In the genomic region with DNA sequence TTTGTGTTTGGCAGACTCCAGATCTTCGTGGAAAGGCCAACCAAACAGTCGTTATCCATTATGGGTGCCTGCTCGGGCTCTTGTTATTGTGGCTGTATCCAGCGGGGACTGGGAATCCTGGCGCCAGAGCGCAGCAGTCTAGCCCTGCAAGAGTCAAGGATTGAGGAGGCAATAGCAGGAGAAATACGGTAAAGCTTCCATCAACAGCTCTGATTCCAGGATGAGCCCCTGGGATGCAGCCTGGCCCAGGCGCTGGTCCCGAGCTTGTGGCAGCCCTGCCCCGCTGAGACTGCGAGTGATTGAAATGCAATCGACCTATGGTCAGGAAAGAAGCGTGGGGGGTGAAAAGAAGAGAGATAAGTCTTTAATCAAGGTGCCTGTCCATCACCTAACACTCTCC, we compare ENCODE assay signal across 8 mouse cellular contexts.
DNase-seq lines count a peak whose midpoint lies in the region; ATAC-seq lines count a peak whose summit lies in the region.

No protein-coding gene starts in this region.

- no peaks in the 10 kb centered on the region for H3K36me3 ChIP-seq in forebrain, embryonic 14.5 days (ENCODE audit: control insufficient read depth, insufficient read depth, low read length)
- no peaks in the 10 kb centered on the region for H3K36me3 ChIP-seq in forebrain, embryonic 16.5 days (ENCODE audit: control insufficient read depth, insufficient read depth)
- H3K36me3 ChIP-seq in hindbrain, embryonic 12.5 days = no peaks in the 10 kb centered on the region

- no peak for ATAC-seq in forebrain, embryonic 14.5 days
- no peak for ATAC-seq in forebrain, embryonic 16.5 days
- no peak for ATAC-seq in hindbrain, embryonic 12.5 days (ENCODE audit: low FRiP score)

- no peak overlapping the region for H3K4me3 ChIP-seq in forebrain, embryonic 14.5 days (ENCODE audit: low read depth, low read length)
- no peak overlapping the region for H3K4me3 ChIP-seq in forebrain, embryonic 16.5 days (replicated peaks; ENCODE audit: low read length)
- no peak overlapping the region for H3K4me3 ChIP-seq in hindbrain, embryonic 12.5 days

- H3K4me1 ChIP-seq in forebrain, embryonic 14.5 days (ENCODE audit: control insufficient read depth, insufficient read depth, low read length) = peaks cover 5% of the 10 kb centered on the region; the same call in 1 of the 2 replicates
- peaks cover 8% of the 10 kb centered on the region; the same call in 1 of the 2 replicates for H3K4me1 ChIP-seq in forebrain, embryonic 16.5 days (replicated peaks; ENCODE audit: control insufficient read depth, insufficient read depth, low read length)
- peaks cover 12% of the 10 kb centered on the region for H3K4me1 ChIP-seq in hindbrain, embryonic 12.5 days

- no peaks in the 10 kb centered on the region for H3K9me3 ChIP-seq in forebrain, embryonic 14.5 days (replicated peaks; ENCODE audit: control insufficient read depth, low read length)
- H3K9me3 ChIP-seq in forebrain, embryonic 16.5 days (ENCODE audit: control insufficient read depth, low read length) = no peaks in the 10 kb centered on the region
- H3K9me3 ChIP-seq in hindbrain, embryonic 12.5 days (replicated peaks) = no peaks in the 10 kb centered on the region

- peaks cover 21% of the 10 kb centered on the region for H3K27me3 ChIP-seq in forebrain, embryonic 14.5 days (replicated peaks; ENCODE audit: control insufficient read depth, insufficient read depth, low read length)
- peaks cover 11% of the 10 kb centered on the region for H3K27me3 ChIP-seq in forebrain, embryonic 16.5 days (replicated peaks; ENCODE audit: control insufficient read depth, insufficient read depth, low read length)
- peaks cover 43% of the 10 kb centered on the region for H3K27me3 ChIP-seq in hindbrain, embryonic 12.5 days

- no peak overlapping the region for H3K27ac ChIP-seq in forebrain, embryonic 14.5 days (ENCODE audit: low read depth, low read length)
- no peak overlapping the region for H3K27ac ChIP-seq in forebrain, embryonic 16.5 days (ENCODE audit: low read length)
- no peak overlapping the region for H3K27ac ChIP-seq in hindbrain, embryonic 12.5 days

- H3K9ac ChIP-seq in forebrain, embryonic 14.5 days (ENCODE audit: low read length) = no peak overlapping the region
- H3K9ac ChIP-seq in forebrain, embryonic 16.5 days (replicated peaks; ENCODE audit: low read depth, low read length) = no peak overlapping the region
- no peak overlapping the region for H3K9ac ChIP-seq in hindbrain, embryonic 12.5 days

- WGBS in forebrain, embryonic 14.5 days = 1% methylated on average over 13 of the region's 13 CpGs
- 2% methylated on average over 13 of the region's 13 CpGs for WGBS in forebrain, embryonic 16.5 days
- WGBS in hindbrain, embryonic 12.5 days = under 1% methylated on average over 13 of the region's 13 CpGs

- no peak overlapping the region for H3K4me2 ChIP-seq in forebrain, embryonic 14.5 days (ENCODE audit: low read length)
- H3K4me2 ChIP-seq in forebrain, embryonic 16.5 days (ENCODE audit: low read length) = no peak overlapping the region
- peak overlapping the region; percentile 26 for H3K4me2 ChIP-seq in hindbrain, embryonic 12.5 days (replicated peaks)

- DNase-seq in forebrain, embryonic 14.5 days (ENCODE audit: low spot score) = peak; percentile 50
- DNase-seq in ovary, postnatal 10 days (ENCODE audit: low spot score) = peak; percentile 24
- DNase-seq in ovary, adult 18-20 months (ENCODE audit: low spot score) = no peak
- peak; percentile 54 for DNase-seq in yolk sac, embryonic 10.5 days (ENCODE audit: low spot score)
- DNase-seq in urinary bladder, postnatal 14 days (ENCODE audit: low spot score) = no peak
- DNase-seq in urinary bladder, postnatal 25 days (ENCODE audit: low spot score) = no peak

Comparison
In these comparisons a context has a peak if more than half of its experiments do, and no peak if none do; other contexts are left out.
1. DNase-seq: peak in forebrain, embryonic 14.5 days (single experiment), ovary, postnatal 10 days (single experiment) and yolk sac, embryonic 10.5 days (single experiment); none in ovary, adult 18-20 months (single experiment), urinary bladder, postnatal 14 days (single experiment) and urinary bladder, postnatal 25 days (single experiment).